21 mouse cellular contexts compared by ENCODE assay signal in the genomic region with DNA sequence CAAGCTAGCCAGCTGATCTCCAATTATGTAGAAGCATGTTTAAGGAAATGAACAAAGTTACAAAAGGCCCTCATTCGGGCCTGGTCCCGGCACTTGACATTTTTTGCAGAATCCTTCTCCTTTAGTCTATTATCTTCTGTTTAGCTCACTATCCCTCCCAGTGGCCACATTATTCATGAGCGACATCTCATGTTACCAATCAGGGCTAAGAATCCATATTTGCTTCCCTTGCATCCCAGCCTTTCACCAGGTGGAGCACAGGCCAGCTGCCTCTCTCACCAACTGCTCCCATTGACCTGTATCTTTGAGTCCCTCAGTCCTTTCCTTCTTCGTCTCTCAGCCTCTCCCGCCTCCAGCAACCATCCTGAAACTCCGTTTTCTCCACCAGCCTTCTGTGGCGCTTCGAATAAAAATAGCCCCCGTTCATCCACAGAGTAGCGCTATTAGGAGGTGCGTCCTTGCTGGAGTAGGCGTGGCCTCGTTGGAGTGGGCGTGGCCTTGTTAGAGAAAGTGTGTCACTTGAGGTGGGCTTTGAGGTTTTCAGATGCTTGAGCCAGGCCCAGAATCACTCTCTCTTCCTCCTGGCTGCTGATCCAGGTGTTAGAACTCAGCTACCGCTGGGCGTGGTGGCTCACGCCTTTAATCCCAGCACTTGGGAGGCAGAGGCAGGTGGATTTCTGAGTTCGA.
A peak's percentile ranks its signal among the peaks of the same experiment; 100 is the strongest.
DNase-seq lines count a peak whose midpoint lies in the region; ATAC-seq and TF ChIP-seq lines count a peak whose summit lies in the region.
"Had no signal": no experiment of that assay in that cellular context is flagged by ENCODE, and none has a peak within 500 bp of the region (broad histone marks: within the 10 kb centered on the region; RNA-seq: fewer than 3 reads in every experiment).

No protein-coding gene starts in this region.

- no peaks in the 10 kb centered on the region for H3K36me3 ChIP-seq in stomach, embryonic 16.5 days (ENCODE audit: control insufficient read depth, insufficient read depth, low read length)
- H3K36me3 ChIP-seq in stomach, postnatal 0 days (ENCODE audit: control insufficient read depth, insufficient read depth, low read length): no peaks in the 10 kb centered on the region
- no peaks in the 10 kb centered on the region for H3K36me3 ChIP-seq in ES-E14 (ENCODE audit: control insufficient read depth, insufficient read depth, low read length, poor library complexity, severe bottlenecking)
- no peaks in the 10 kb centered on the region for H3K36me3 ChIP-seq in neural tube, embryonic 15.5 days
- H3K36me3 ChIP-seq: embryonic facial prominence, embryonic 13.5 days; forebrain, embryonic 12.5 days; heart, embryonic 13.5 days; hindbrain, embryonic 15.5 days had no signal

- H3K9ac ChIP-seq in stomach, embryonic 16.5 days (ENCODE audit: low read length): no peak overlapping the region
- no peak overlapping the region for H3K9ac ChIP-seq in stomach, postnatal 0 days (ENCODE audit: low read length)
- H3K9ac ChIP-seq in ES-E14 (ENCODE audit: insufficient read depth, low read depth, low read length, poor library complexity, severe bottlenecking): 0 out of 2 replicates have a peak overlapping the region, but pooled peaks have one; percentile 7
- H3K9ac ChIP-seq in neural tube, embryonic 15.5 days (replicated peaks): no peak overlapping the region
- H3K9ac ChIP-seq: embryonic facial prominence, embryonic 13.5 days; forebrain, embryonic 12.5 days; heart, embryonic 13.5 days; hindbrain, embryonic 15.5 days had no signal

- H3K9me3 ChIP-seq in stomach, embryonic 16.5 days (replicated peaks; ENCODE audit: control insufficient read depth, low read length): no peaks in the 10 kb centered on the region
- H3K9me3 ChIP-seq in stomach, postnatal 0 days (ENCODE audit: control insufficient read depth, low read length): no peaks in the 10 kb centered on the region
- H3K9me3 ChIP-seq in ES-E14 (ENCODE audit: control insufficient read depth, insufficient read depth, low read depth, low read length): no peaks in the 10 kb centered on the region
- H3K9me3 ChIP-seq in neural tube, embryonic 15.5 days (replicated peaks): no peaks in the 10 kb centered on the region
- H3K9me3 ChIP-seq: embryonic facial prominence, embryonic 13.5 days; forebrain, embryonic 12.5 days; heart, embryonic 13.5 days; hindbrain, embryonic 15.5 days had no signal

- no peaks in the 10 kb centered on the region for H3K4me1 ChIP-seq in stomach, embryonic 16.5 days (ENCODE audit: control insufficient read depth, insufficient read depth, low read length)
- H3K4me1 ChIP-seq in stomach, postnatal 0 days (replicated peaks; ENCODE audit: control insufficient read depth, insufficient read depth): no peaks in the 10 kb centered on the region
- H3K4me1 ChIP-seq in ES-E14 (ENCODE audit: control insufficient read depth in 2 of 2, insufficient read depth in 2 of 2, low read length in 2 of 2, poor library complexity in 1 of 2): peaks cover 0 to 4% of the 10 kb centered on the region in 2 experiments; a peak in 1 of 4 replicates
- no peaks in the 10 kb centered on the region for H3K4me1 ChIP-seq in neural tube, embryonic 15.5 days
- H3K4me1 ChIP-seq: hindbrain, embryonic 15.5 days had no signal

- H3K4me2 ChIP-seq in stomach, embryonic 16.5 days (ENCODE audit: low read depth, low read length): no peak overlapping the region
- H3K4me2 ChIP-seq in stomach, postnatal 0 days (replicated peaks; ENCODE audit: low read depth): no peak overlapping the region
- H3K4me2 ChIP-seq in neural tube, embryonic 15.5 days: no peak overlapping the region
- H3K4me2 ChIP-seq: embryonic facial prominence, embryonic 13.5 days; forebrain, embryonic 12.5 days; heart, embryonic 13.5 days; hindbrain, embryonic 15.5 days had no signal

- no peak for TF ChIP-seq CTCF in stomach, postnatal 0 days (IDR thresholded peaks at IDR 0.05; ENCODE audit: low read depth)

- 87% methylated on average over 17 of the region's 18 CpGs for WGBS in stomach, embryonic 16.5 days
- WGBS in stomach, postnatal 0 days: 87% methylated on average over 18 of the region's 18 CpGs
- 92% methylated on average over 17 of the region's 18 CpGs for WGBS in neural tube, embryonic 15.5 days

- H3K27me3 ChIP-seq in stomach, embryonic 16.5 days (ENCODE audit: control insufficient read depth, insufficient read depth, low read length): no peaks in the 10 kb centered on the region
- H3K27me3 ChIP-seq in stomach, postnatal 0 days (ENCODE audit: control insufficient read depth, insufficient read depth, low read length): no peaks in the 10 kb centered on the region
- no peaks in the 10 kb centered on the region for H3K27me3 ChIP-seq in neural tube, embryonic 15.5 days (replicated peaks)
- H3K27me3 ChIP-seq: embryonic facial prominence, embryonic 13.5 days; forebrain, embryonic 12.5 days; heart, embryonic 13.5 days; hindbrain, embryonic 15.5 days had no signal

- no peak overlapping the region for H3K4me3 ChIP-seq in stomach, embryonic 16.5 days (replicated peaks; ENCODE audit: low read length)
- no peak overlapping the region for H3K4me3 ChIP-seq in stomach, postnatal 0 days (ENCODE audit: low read depth, low read length)
- peak overlapping the region in 1 of 2 experiments; percentile 16; a peak in 1 of 4 replicates for H3K4me3 ChIP-seq in ES-E14 (ENCODE audit: insufficient read depth in 1 of 2, low read depth in 1 of 2, low read length in 2 of 2, poor library complexity in 1 of 2, severe bottlenecking in 1 of 2)
- H3K4me3 ChIP-seq in neural tube, embryonic 15.5 days (replicated peaks): no peak overlapping the region
- H3K4me3 ChIP-seq: embryonic facial prominence, embryonic 13.5 days; forebrain, embryonic 12.5 days; gastrocnemius, adult 2 months; heart, embryonic 13.5 days; hindbrain, embryonic 15.5 days had no signal

- H3K27ac ChIP-seq in stomach, embryonic 16.5 days (ENCODE audit: low read length): no peak overlapping the region
- no peak overlapping the region for H3K27ac ChIP-seq in stomach, postnatal 0 days (replicated peaks)
- H3K27ac ChIP-seq in ES-E14 (ENCODE audit: insufficient read depth, low read depth, low read length, poor library complexity, severe bottlenecking): no peak overlapping the region
- H3K27ac ChIP-seq in neural tube, embryonic 15.5 days (replicated peaks): no peak overlapping the region
- H3K27ac ChIP-seq: embryonic facial prominence, embryonic 13.5 days; forebrain, embryonic 12.5 days; gastrocnemius, adult 2 months; heart, embryonic 13.5 days; hindbrain, embryonic 15.5 days had no signal

- in situ Hi-C loops in ES-E14 (cut with MboI; ENCODE audit: low sequenced_read_pairs in 2 of 2, unreplicated experiment in 2 of 2): no loop called here

- 0 out of 2 replicates have a peak, but pooled peaks have one; percentile 33 for ATAC-seq in stomach, embryonic 16.5 days (ENCODE audit: insufficient read depth, low FRiP score)
- no peak for ATAC-seq in stomach, postnatal 0 days (ENCODE audit: low FRiP score, low TSS enrichment)
- no peak for ATAC-seq in neural tube, embryonic 15.5 days (ENCODE audit: low FRiP score)
- ATAC-seq: activated CD4-positive, CD25-positive, alpha-beta regulatory T cell, adult 4 months; forebrain, embryonic 16.5 days; intestine, embryonic 16.5 days had no signal

- no peak for TF ChIP-seq EP300 in stomach, postnatal 0 days (optimal IDR thresholded peaks at IDR 0.05)

- no peak for DNase-seq in stomach, postnatal 0 days (ENCODE audit: low spot score)
- DNase-seq in ES-E14 (ENCODE audit: low read depth, low spot score) (peak; percentile 62), WW6 (ENCODE audit: low read depth, low spot score) (peak; percentile 62)
- no peak for DNase-seq in retina, postnatal 1 day
- DNase-seq in natural killer cell, adult 2 months (ENCODE audit: low spot score in 2 of 2): no peak
- DNase-seq: adrenal gland, postnatal 14 days; cerebellum, adult 18-20 months; cerebellum, postnatal 14 days; gastrocnemius, adult 2 months; gastrocnemius, postnatal 36 days; heart, adult 11 months; heart, postnatal 36 days had no signal

TF ChIP-seq in ES-E14, 5 proteins besides CTCF, POLR2A, EP300 and RAD21:
- TF ChIP-seq ZC3H11A (IDR thresholded peaks at IDR 0.05; ENCODE audit: borderline replicate concordance, low read depth, low read length): no peak
- TF ChIP-seq HCFC1 (IDR thresholded peaks at IDR 0.05; ENCODE audit: borderline replicate concordance, insufficient read depth, low read length): no peak
- no peak for TF ChIP-seq CHD2 (IDR thresholded peaks at IDR 0.05; ENCODE audit: low read depth, low read length)
- no peak for TF ChIP-seq ZNF384 (IDR thresholded peaks at IDR 0.05; ENCODE audit: low read depth, low read length)
- no peak for TF ChIP-seq MAFK (IDR thresholded peaks at IDR 0.05; ENCODE audit: insufficient read depth, low read depth, low read length)
TF ChIP-seq in ES-E14: peak in this region for 0.

Comparison
In these comparisons a context has a peak if more than half of its experiments do, and no peak if none do; other contexts are left out.
1. DNase-seq: peak in ES-E14 (single experiment) and WW6 (single experiment); none in stomach, postnatal 0 days (single experiment), retina, postnatal 1 day (single experiment) and natural killer cell, adult 2 months (0 of 2).